Mouse (Mus musculus) myocyte (in vitro differentiated cells): ENCODE measurements around the gene Stra6.
A peak's percentile ranks its signal among the peaks of the same experiment; 100 is the strongest.

Experiments
- CEBPB ChIP-seq: IDR thresholded peaks from 2 replicates; pipeline ENCODE4 v1.6.1; 2011; ENCODE audit warnings: mild to moderate bottlenecking, moderate library complexity; ENCODE audit not compliant: poor library complexity, insufficient read depth, severe bottlenecking
- E2F4 ChIP-seq: IDR thresholded peaks from one replicate; pipeline ENCODE4 v1.6.1; 2011; ENCODE audit warnings: mild to moderate bottlenecking, control low read depth, moderate library complexity; ENCODE audit not compliant: insufficient read depth
- MAX ChIP-seq: IDR thresholded peaks from one replicate; pipeline ENCODE4 v1.6.1; 2011; ENCODE audit warnings: low read depth, mild to moderate bottlenecking, control low read depth
- MYOD1 ChIP-seq, 3 experiments: IDR thresholded peaks; one replicate each; pipeline ENCODE4 v1.6.1; 2011; ENCODE audit warnings: control low read depth in 2 of 3, low read depth in 2 of 3, mild to moderate bottlenecking in 2 of 3, moderate library complexity in 1 of 3; ENCODE audit not compliant: insufficient read length in 2 of 3, control insufficient read depth in 1 of 3
- POLR2A ChIP-seq: IDR thresholded peaks from one replicate; pipeline ENCODE4 v1.6.1; 2011; ENCODE audit warnings: low read depth, mild to moderate bottlenecking, control low read depth, moderate library complexity; ENCODE audit not compliant: insufficient read length
- POLR2AphosphoS2 ChIP-seq: IDR thresholded peaks from one replicate; pipeline ENCODE4 v1.6.1; 2011; ENCODE audit warnings: low read depth, control low read depth; ENCODE audit not compliant: insufficient read length
- TCF12 ChIP-seq: IDR thresholded peaks from one replicate; pipeline ENCODE4 v1.6.1; 2011; ENCODE audit warnings: mild to moderate bottlenecking, control low read depth; ENCODE audit not compliant: poor library complexity, insufficient read depth, severe bottlenecking
- TCF3 ChIP-seq: IDR thresholded peaks from one replicate; pipeline ENCODE4 v1.6.1; 2011; ENCODE audit warnings: low read depth, control low read depth; ENCODE audit not compliant: insufficient read length
- USF1 ChIP-seq: IDR thresholded peaks from one replicate; pipeline ENCODE4 v1.6.1; 2011; ENCODE audit warnings: low read depth, mild to moderate bottlenecking, control low read depth, moderate library complexity

GRCm38 (mm10) chr9:58175745-58176487 lies 112.3 kb downstream of the Stra6 start:
- TF ChIP-seq POLR2A (no peak), MYOD1 (IDR thresholded peaks at IDR 0.05; ENCODE audit: control insufficient read depth in 1 of 3, insufficient read length in 2 of 3, low read depth in 2 of 3) (peak; percentile 7 to 51 (median 49)), TCF12 (no peak), TCF3 (no peak), CEBPB (no peak), MAX (no peak), POLR2AphosphoS2 (no peak), E2F4 (no peak), USF1 (no peak)
